Mouse (Mus musculus): Measurements from ENCODE around the gene Sla2.
"Not testable (repeated sequence)": the region's sequence is repeated elsewhere in the genome, so short reads cannot be mapped to it uniquely, and the experiment has no call there.

Gene Sla2

GRCm38 (mm10) chr2:156840301-156841027 is 46.5 kb downstream of the Sla2 start:
- peak; percentile 65 for DNase-seq (ENCODE audit: low read depth, low spot score)

GRCm38 (mm10) chr2:156839319-156840191 is 47.4 kb downstream of the Sla2 start, which contains the start of gene Tgif2:
Gene Tgif2, plus strand, starts transcription at chr2:156840007.
- DNase-seq (ENCODE audit: low read depth, low spot score), result peak; percentile 97

- no peak for DNase-seq (ENCODE audit: low read depth, low spot score)
These were observed 48.2 kb downstream of the Sla2 start for GRCm38 (mm10) chr2:156838839-156839238.

GRCm38 (mm10) chr2:156834336-156834735 is 52.7 kb downstream of the Sla2 start:
- DNase-seq (ENCODE audit: low read depth, low spot score), result no peak

- DNase-seq (ENCODE audit: low read depth, low spot score), result not testable (repeated sequence)
These were observed 61.9 kb downstream of the Sla2 start for GRCm38 (mm10) chr2:156825128-156825527.

Measured in forelimb bud, embryonic 11.5 days (tissue).